In the genomic region with DNA sequence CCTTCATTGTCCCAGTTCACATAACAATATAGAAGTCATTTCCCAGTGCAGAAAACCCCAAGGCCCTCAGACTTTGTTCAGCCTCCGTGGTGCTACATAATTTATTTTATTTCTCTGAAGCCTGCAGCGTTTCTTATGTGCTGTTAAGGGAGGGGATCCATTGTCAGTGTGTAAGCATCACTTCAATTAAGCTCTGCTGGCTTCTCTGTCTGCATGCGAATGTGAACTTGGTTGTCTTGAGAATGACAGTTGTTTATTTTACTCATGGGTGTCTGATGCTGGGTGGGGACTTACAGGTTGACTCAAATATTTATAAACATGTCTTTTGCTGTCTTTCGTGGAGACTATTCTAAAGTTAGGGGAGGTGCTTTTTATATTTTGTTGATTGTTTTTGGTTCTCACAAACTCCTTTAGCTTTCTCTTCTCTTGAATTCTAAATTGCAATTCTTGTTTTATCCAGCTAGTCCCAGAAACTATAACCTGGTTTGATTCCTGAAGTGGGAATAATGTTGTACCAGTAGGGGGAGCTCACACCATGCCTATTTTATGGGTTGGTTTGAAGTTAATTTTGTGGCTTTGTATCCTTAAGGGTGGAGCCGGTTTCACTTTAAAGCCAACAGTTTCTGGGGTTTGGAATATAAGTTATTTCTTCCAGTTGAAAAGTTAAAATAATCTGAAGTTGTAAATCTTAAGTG, we compare ENCODE assay signal across 9 mouse cellular contexts.
DNase-seq lines count a peak whose midpoint lies in the region; ATAC-seq lines count a peak whose summit lies in the region.
"Had no signal": no experiment of that assay in that cellular context is flagged by ENCODE, and none has a peak within 500 bp of the region (broad histone marks: within the 10 kb centered on the region; RNA-seq: fewer than 3 reads in every experiment).

No protein-coding gene starts in this region.

- 51% methylated on average over 5 of the region's 5 CpGs for WGBS in forebrain, embryonic 14.5 days
- WGBS in hindbrain, embryonic 12.5 days: 43% methylated on average over 5 of the region's 5 CpGs

- no peak overlapping the region for H3K27ac ChIP-seq in forebrain, embryonic 14.5 days (ENCODE audit: low read depth, low read length)
- H3K27ac ChIP-seq in hindbrain, embryonic 12.5 days: no peak overlapping the region
- H3K27ac ChIP-seq: embryonic facial prominence, embryonic 12.5 days had no signal

- no peaks in the 10 kb centered on the region for H3K27me3 ChIP-seq in forebrain, embryonic 14.5 days (replicated peaks; ENCODE audit: control insufficient read depth, insufficient read depth, low read length)
- H3K27me3 ChIP-seq in hindbrain, embryonic 12.5 days: no peaks in the 10 kb centered on the region
- H3K27me3 ChIP-seq: embryonic facial prominence, embryonic 12.5 days had no signal

- peak; percentile 47 for DNase-seq in testis, postnatal 10 days (ENCODE audit: low spot score)
- no peak for DNase-seq in testis, postnatal 14 days (ENCODE audit: low spot score)
- DNase-seq in cerebellum, adult 11-12 months: peak; percentile 37
- peak; percentile 84 for DNase-seq in forebrain, embryonic 14.5 days (ENCODE audit: low spot score)
- DNase-seq in layer of hippocampus, adult 9-10 months (ENCODE audit: low spot score): peak; percentile 78
- DNase-seq in thymus, postnatal 14 days: peak; percentile 62

- no peak overlapping the region for H3K4me2 ChIP-seq in forebrain, embryonic 14.5 days (ENCODE audit: low read length)
- H3K4me2 ChIP-seq in hindbrain, embryonic 12.5 days (replicated peaks): no peak overlapping the region
- H3K4me2 ChIP-seq: embryonic facial prominence, embryonic 12.5 days had no signal

- no peak overlapping the region for H3K9ac ChIP-seq in forebrain, embryonic 14.5 days (ENCODE audit: low read length)
- H3K9ac ChIP-seq in hindbrain, embryonic 12.5 days: no peak overlapping the region
- H3K9ac ChIP-seq: embryonic facial prominence, embryonic 12.5 days had no signal

- H3K4me1 ChIP-seq in forebrain, embryonic 14.5 days (ENCODE audit: control insufficient read depth, insufficient read depth, low read length): no peaks in the 10 kb centered on the region
- H3K4me1 ChIP-seq in hindbrain, embryonic 12.5 days: no peaks in the 10 kb centered on the region
- H3K4me1 ChIP-seq: embryonic facial prominence, embryonic 12.5 days had no signal

- no peaks in the 10 kb centered on the region for H3K9me3 ChIP-seq in forebrain, embryonic 14.5 days (replicated peaks; ENCODE audit: control insufficient read depth, low read length)
- no peaks in the 10 kb centered on the region for H3K9me3 ChIP-seq in hindbrain, embryonic 12.5 days (replicated peaks)
- H3K9me3 ChIP-seq: embryonic facial prominence, embryonic 12.5 days had no signal

- H3K4me3 ChIP-seq in forebrain, embryonic 14.5 days (ENCODE audit: low read depth, low read length): no peak overlapping the region
- no peak overlapping the region for H3K4me3 ChIP-seq in hindbrain, embryonic 12.5 days
- H3K4me3 ChIP-seq: embryonic facial prominence, embryonic 12.5 days had no signal

- 0 out of 2 replicates have a peak, but pooled peaks have one; percentile 62 for ATAC-seq in forebrain, embryonic 14.5 days
- 0 out of 2 replicates have a peak, but pooled peaks have one; percentile 60 for ATAC-seq in hindbrain, embryonic 12.5 days (ENCODE audit: low FRiP score)
- ATAC-seq in megakaryocyte-erythroid progenitor cell, adult 5-6 weeks (replicated peaks; ENCODE audit: low FRiP score, low TSS enrichment, poor library complexity, severe bottlenecking): peak; percentile 82

- no peaks in the 10 kb centered on the region for H3K36me3 ChIP-seq in forebrain, embryonic 14.5 days (ENCODE audit: control insufficient read depth, insufficient read depth, low read length)
- H3K36me3 ChIP-seq in hindbrain, embryonic 12.5 days: no peaks in the 10 kb centered on the region
- H3K36me3 ChIP-seq: embryonic facial prominence, embryonic 12.5 days had no signal
